Mouse (Mus musculus) heart, postnatal 14 days (tissue): ENCODE data around the gene Tmem248. TPM values are rescaled to one million over a fixed set of nuclear protein-coding genes. Genes with fewer than 3 reads are reported as not detected.

Source experiments
- total RNA-seq, 2 experiments: library from RNA; stranded (reverse); gene quantifications; 2 replicates each; pipeline ENCODE4 v1.2.3; 2021

Gene Tmem248
- total RNA-seq, 2 experiments from 2014 or later, result 31.7 to 33.0 TPM

Other genes with a start within 250 kb of the Tmem248 start
- 10 to 100 TPM; 18.5 to 19.0 TPM for gene Gusb, start 214.0 kb upstream of the Tmem248 start, total RNA-seq
- 1 to 10 TPM; 6.8 to 7.7 TPM for gene Asl, start 187.8 kb upstream of the Tmem248 start, total RNA-seq
- gene Crcp, start 187.8 kb upstream of the Tmem248 start, total RNA-seq, result 10 to 100 TPM; 11.4 to 11.9 TPM
- gene Tpst1, start 143.8 kb upstream of the Tmem248 start, total RNA-seq, result 10 to 100 TPM; 15.7 to 16.9 TPM
- gene Kctd7, start 72.2 kb upstream of the Tmem248 start, total RNA-seq, result 1 to 10 TPM; 1.6 to 3.4 TPM
- 10 to 100 TPM; 17.8 to 20.8 TPM for gene Rabgef1, start 45.3 kb upstream of the Tmem248 start, total RNA-seq
- 10 to 100 TPM; 39.9 to 45.4 TPM for gene Sbds, start 38.4 kb downstream of the Tmem248 start, total RNA-seq
- 1 to 10 TPM; 8.3 to 9.3 TPM for gene Tyw1, start 38.5 kb downstream of the Tmem248 start, total RNA-seq
- gene Caln1, start 152.4 kb downstream of the Tmem248 start, total RNA-seq, result not detected
- gene A330070K13Rik, start 167.6 kb downstream of the Tmem248 start, total RNA-seq, result not detected